Mouse (Mus musculus) erythroblast, adult 5-6 weeks (primary cell): ENCODE data around the gene E030030I06Rik. TPM values are rescaled to one million over a fixed set of nuclear protein-coding genes. Genes with fewer than 3 reads are reported as not detected.

ENCODE experiments used
- total RNA-seq, 2 experiments: library from RNA; stranded (forward) in 1 of 2; stranded (reverse) in 1 of 2; fragments of 150-400 nt in 1 of 2; fragments of 200-764, 138-1000 nt in 1 of 2; gene quantifications; 2 replicates each; pipeline versions ENCODE4 v1.2.3 to v1.2.4; 2015 to 2017; ENCODE audit warnings: low replicate concordance in 2 of 2

E030030I06Rik gene
- total RNA-seq, 2 experiments from 2014 or later, result 0.51 TPM; not detected in 1

Other genes with a start within 250 kb of the E030030I06Rik start
- not detected in 2 replicates for gene 4930444G20Rik, start 81.2 kb downstream of the E030030I06Rik start, total RNA-seq (2015; ENCODE audit: low replicate concordance)
- gene 4930444G20Rik, start 81.2 kb downstream of the E030030I06Rik start, total RNA-seq (2017; ENCODE audit: low replicate concordance), result not detected in 2 replicates
- not detected in 2 replicates for gene Raet1e, start 9.3 kb upstream of the E030030I06Rik start, total RNA-seq (2015; ENCODE audit: low replicate concordance)
- not detected in 2 replicates for gene Raet1e, start 9.3 kb upstream of the E030030I06Rik start, total RNA-seq (2017; ENCODE audit: low replicate concordance)
- not detected in 2 replicates for gene H60b, start 9.3 kb upstream of the E030030I06Rik start, total RNA-seq (2015; ENCODE audit: low replicate concordance)
- gene H60b, start 9.3 kb upstream of the E030030I06Rik start, total RNA-seq (2017; ENCODE audit: low replicate concordance), result not detected in 2 replicates
- not detected in 2 replicates for gene Raet1d, start 211.3 kb upstream of the E030030I06Rik start, total RNA-seq (2015; ENCODE audit: low replicate concordance)
- gene Raet1d, start 211.3 kb upstream of the E030030I06Rik start, total RNA-seq (2017; ENCODE audit: low replicate concordance), result not detected in 2 replicates